Mouse (Mus musculus): Measurements from ENCODE around the gene Pqlc3.

DNA sequence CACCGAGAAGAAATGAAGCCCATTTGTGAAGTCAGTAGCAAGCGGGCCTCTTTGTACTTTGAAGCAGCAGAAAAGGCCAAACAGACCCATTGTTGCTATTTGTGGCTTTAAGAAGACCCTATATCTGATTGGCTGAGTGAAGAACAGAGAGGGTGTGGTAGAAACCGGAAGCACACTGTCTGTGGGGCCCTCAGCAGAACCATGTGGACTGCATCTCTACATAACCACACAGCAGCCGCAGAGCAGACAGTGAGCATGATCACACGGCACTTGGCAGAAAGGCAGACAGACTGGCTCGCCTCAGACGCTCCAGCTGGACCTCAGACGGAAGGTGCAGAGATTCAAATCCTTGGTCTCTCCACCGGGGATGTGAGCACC lies 33.2 kb upstream of the Pqlc3 start:
- TF ChIP-seq E2F4 (IDR thresholded peaks at IDR 0.05; ENCODE audit: insufficient read depth) (no peak), SRF (IDR thresholded peaks at IDR 0.05; ENCODE audit: control insufficient read depth, insufficient read length, low read depth) (no peak), POLR2A (IDR thresholded peaks at IDR 0.05; ENCODE audit: insufficient read length, low read depth) (peak; percentile 87), MYOD1 (IDR thresholded peaks at IDR 0.05; ENCODE audit: control insufficient read depth in 1 of 3, insufficient read length in 2 of 3, low read depth in 2 of 3) (peak in 1 of 3 experiments; percentile 6), TCF3 (IDR thresholded peaks at IDR 0.05; ENCODE audit: insufficient read length, low read depth) (no peak), MAX (IDR thresholded peaks at IDR 0.05; ENCODE audit: low read depth) (no peak), TCF12 (IDR thresholded peaks at IDR 0.05; ENCODE audit: insufficient read depth, poor library complexity, severe bottlenecking) (no peak), USF1 (IDR thresholded peaks at IDR 0.05; ENCODE audit: low read depth) (no peak), MYOG (IDR thresholded peaks at IDR 0.05; ENCODE audit: control insufficient read depth in 1 of 3, insufficient read depth in 1 of 3, insufficient read length in 2 of 3, low read depth in 2 of 3) (peak in 1 of 3 experiments; percentile 48)

Measured in myocyte (in vitro differentiated cells).